Mouse (Mus musculus) right cerebral cortex, adult 18-20 months (tissue): ENCODE data around the gene Rfxank.

Experiments
- DNase-seq: peaks from one replicate; pipeline ENCODE4 v3.0.0; 2022; ENCODE audit warnings: mixed read lengths

Rfxank gene

GRCm38 (mm10) chr8:70104506-70104905 lies 34.4 kb downstream of the Rfxank start:
- DNase-seq = no peak

- DNase-seq = peak; percentile 76
Measured at GRCm38 (mm10) chr8:70100241-70100640, 38.7 kb downstream of the Rfxank start.

GRCm38 (mm10) chr8:70099276-70099675 lies 39.7 kb downstream of the Rfxank start:
- DNase-seq = peak; percentile 70

- DNase-seq = no peak
Measured at GRCm38 (mm10) chr8:70092786-70093185, 46.2 kb downstream of the Rfxank start.

DNA sequence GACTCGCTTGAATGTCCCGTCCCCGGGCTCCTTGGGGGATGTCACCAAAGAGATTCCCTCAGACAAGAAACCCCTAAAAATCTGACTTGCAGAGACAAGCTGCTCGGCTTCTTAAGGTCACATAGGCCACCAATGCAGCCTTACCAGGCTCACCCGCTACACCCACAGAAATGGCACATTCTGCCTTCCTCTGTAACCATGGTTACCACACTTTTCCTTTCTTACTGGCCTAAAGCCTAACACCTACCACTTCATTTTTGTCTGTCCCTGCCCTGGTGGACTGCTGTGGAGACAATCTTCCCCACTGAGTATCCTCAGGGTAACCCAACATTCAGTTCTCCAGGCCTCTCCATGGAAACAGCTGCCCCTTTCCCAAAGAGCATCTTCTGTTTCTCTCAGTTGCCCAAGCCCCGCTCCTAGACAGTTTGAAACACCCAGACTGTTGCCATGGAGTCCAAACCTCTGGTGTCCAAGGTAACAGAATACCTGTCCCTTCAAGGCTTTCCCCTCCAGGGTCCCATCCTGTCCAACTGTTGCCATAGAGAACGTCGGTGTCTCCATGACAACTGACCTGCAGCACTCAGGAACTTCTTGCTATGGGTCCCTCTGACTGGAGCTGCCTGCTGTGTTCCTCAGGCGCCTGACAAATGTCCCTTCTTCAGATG lies 49.5 kb downstream of the Rfxank start:
- peak; percentile 37 for DNase-seq

GRCm38 (mm10) chr8:70087836-70088650 lies 50.9 kb downstream of the Rfxank start:
- DNase-seq = peak; percentile 69

GRCm38 (mm10) chr8:70087237-70087636 lies 51.7 kb downstream of the Rfxank start:
- DNase-seq = no peak

GRCm38 (mm10) chr8:70086151-70086550 lies 52.8 kb downstream of the Rfxank start:
- DNase-seq = no peak

GRCm38 (mm10) chr8:70084191-70085065 lies 54.5 kb downstream of the Rfxank start:
- DNase-seq = no peak

GRCm38 (mm10) chr8:70083285-70083684 lies 55.7 kb downstream of the Rfxank start, which contains the start of gene Hapln4:
Hapln4 (plus strand) TSS chr8:70083457.
- peak; percentile 84 for DNase-seq

GRCm38 (mm10) chr8:70081976-70082375 lies 57.0 kb downstream of the Rfxank start:
- DNase-seq = no peak
